Mouse (Mus musculus): ENCODE data around the gene Nfx1. TPM values are rescaled to one million over a fixed set of nuclear protein-coding genes. Genes with fewer than 3 reads are reported as not detected.

The Nfx1 gene
- total and polyA plus RNA-seq, 2 experiments from 2014 or later = 63.1 to 76.3 TPM

DNA sequence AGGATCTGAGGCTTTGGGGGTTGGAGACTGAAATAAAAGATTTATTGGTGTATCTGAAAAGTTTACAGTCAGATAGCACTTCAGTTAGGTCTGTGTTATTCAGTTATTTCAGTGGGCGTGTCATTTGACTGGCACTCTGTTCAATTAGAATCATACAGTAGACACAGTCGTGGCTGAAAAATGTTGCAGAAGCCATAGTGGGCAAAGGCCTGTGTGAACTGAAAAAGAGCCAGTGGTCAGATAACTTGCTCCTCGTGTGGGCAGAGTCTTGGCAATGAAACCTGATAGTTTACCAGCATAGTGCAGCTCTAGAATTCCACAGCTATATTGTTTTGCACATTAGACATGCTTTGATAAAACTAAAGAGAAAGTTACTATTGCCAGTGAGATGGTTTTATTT lies 11.8 kb downstream of the Nfx1 start:
- ATAC-seq (ENCODE audit: low FRiP score) (no peak), DNase-seq (ENCODE audit: low spot score) (no peak)
- Histone ChIP-seq H3K9me3 (ENCODE audit: low read length) (no peaks in the 10 kb centered on the region), H3K4me1 (ENCODE audit: insufficient read depth, low read length) (no peaks in the 10 kb centered on the region), H3K9ac (replicated peaks; ENCODE audit: low read length, poor library complexity, severe bottlenecking) (no peak overlapping the region), H3K4me2 (ENCODE audit: low read depth, low read length, poor library complexity, severe bottlenecking) (no peak overlapping the region), H3K27me3 (ENCODE audit: insufficient read depth, low read length) (no peaks in the 10 kb centered on the region), H3K4me3 (ENCODE audit: low read depth, low read length) (no peak overlapping the region), H3K36me3 (ENCODE audit: insufficient read depth, low read length) (peaks cover 49% of the 10 kb centered on the region), H3K27ac (ENCODE audit: low read depth, low read length) (no peak overlapping the region)
- TF ChIP-seq CTCF (IDR thresholded peaks at IDR 0.05) = no peak
- 84% methylated on average over 3 of the region's 3 CpGs for WGBS

DNA sequence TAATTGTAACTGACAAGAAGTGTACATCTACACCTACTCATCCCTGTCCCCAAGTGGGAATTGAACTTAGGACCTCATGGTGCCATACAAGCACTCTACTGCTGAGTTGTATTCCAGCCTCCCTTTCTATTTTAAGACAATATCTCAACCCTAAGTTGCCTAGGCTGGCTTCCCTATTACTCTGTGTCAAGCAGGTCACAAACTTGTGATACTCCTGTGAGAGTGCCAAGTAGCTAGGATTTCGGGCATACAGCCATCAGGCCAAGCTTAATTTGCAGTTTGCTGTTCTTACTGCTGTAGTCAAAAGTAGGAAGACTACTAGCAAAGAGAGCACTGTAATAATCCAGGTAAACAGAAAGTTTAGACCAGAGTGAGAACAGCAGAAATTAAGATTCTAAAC lies 13.0 kb downstream of the Nfx1 start:
- H3K4me1 ChIP-seq (ENCODE audit: insufficient read depth, low read length) = no peaks in the 10 kb centered on the region
- H3K4me2 ChIP-seq (ENCODE audit: low read depth, low read length, poor library complexity, severe bottlenecking) = no peak overlapping the region
- no peak overlapping the region for H3K4me3 ChIP-seq (ENCODE audit: low read depth, low read length)
- H3K27ac ChIP-seq (ENCODE audit: low read depth, low read length) = no peak overlapping the region
- 90% methylated on average over 1 of the region's 1 CpGs for WGBS
- H3K36me3 ChIP-seq (ENCODE audit: insufficient read depth, low read length) = peaks cover 53% of the 10 kb centered on the region
- no peaks in the 10 kb centered on the region for H3K27me3 ChIP-seq (ENCODE audit: insufficient read depth, low read length)
- no peaks in the 10 kb centered on the region for H3K9me3 ChIP-seq (ENCODE audit: low read length)
- DNase-seq (ENCODE audit: low spot score) (no peak), ATAC-seq (ENCODE audit: low FRiP score) (no peak)
- no peak overlapping the region for H3K9ac ChIP-seq (replicated peaks; ENCODE audit: low read length, poor library complexity, severe bottlenecking)
- no peak for TF ChIP-seq CTCF (IDR thresholded peaks at IDR 0.05)

DNA sequence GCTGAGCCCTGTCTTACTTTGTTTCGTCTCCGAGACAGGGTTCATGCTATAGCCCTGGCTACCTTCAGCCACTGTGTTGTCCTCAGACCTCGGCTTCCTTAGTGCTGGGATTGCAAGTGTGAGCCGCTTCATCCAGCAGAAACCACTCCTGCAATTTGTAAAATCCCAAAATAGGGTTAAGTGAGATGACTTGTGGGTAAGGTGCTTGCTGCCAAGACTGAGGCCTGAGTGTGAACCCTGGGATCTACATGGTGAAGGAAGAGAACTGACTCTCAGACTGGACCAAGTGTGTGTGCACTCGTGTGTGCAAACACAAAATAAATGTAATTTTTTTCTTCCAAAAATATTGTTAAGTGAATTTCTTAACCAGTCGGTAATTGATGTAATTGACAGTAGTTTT lies 18.9 kb downstream of the Nfx1 start:
- DNase-seq (ENCODE audit: low spot score) (no peak), ATAC-seq (ENCODE audit: low FRiP score) (no peak)
- H3K27ac ChIP-seq (ENCODE audit: low read depth, low read length) = no peak overlapping the region
- TF ChIP-seq CTCF (IDR thresholded peaks at IDR 0.05) = no peak
- H3K27me3 ChIP-seq (ENCODE audit: insufficient read depth, low read length) = no peaks in the 10 kb centered on the region
- H3K9me3 ChIP-seq (ENCODE audit: low read length) = no peaks in the 10 kb centered on the region
- 79% methylated on average over 6 of the region's 6 CpGs for WGBS
- H3K4me1 ChIP-seq (ENCODE audit: insufficient read depth, low read length) = no peaks in the 10 kb centered on the region
- H3K9ac ChIP-seq (replicated peaks; ENCODE audit: low read length, poor library complexity, severe bottlenecking) = no peak overlapping the region
- no peak overlapping the region for H3K4me3 ChIP-seq (ENCODE audit: low read depth, low read length)
- H3K4me2 ChIP-seq (ENCODE audit: low read depth, low read length, poor library complexity, severe bottlenecking) = no peak overlapping the region
- H3K36me3 ChIP-seq (ENCODE audit: insufficient read depth, low read length) = peaks cover 82% of the 10 kb centered on the region

DNA sequence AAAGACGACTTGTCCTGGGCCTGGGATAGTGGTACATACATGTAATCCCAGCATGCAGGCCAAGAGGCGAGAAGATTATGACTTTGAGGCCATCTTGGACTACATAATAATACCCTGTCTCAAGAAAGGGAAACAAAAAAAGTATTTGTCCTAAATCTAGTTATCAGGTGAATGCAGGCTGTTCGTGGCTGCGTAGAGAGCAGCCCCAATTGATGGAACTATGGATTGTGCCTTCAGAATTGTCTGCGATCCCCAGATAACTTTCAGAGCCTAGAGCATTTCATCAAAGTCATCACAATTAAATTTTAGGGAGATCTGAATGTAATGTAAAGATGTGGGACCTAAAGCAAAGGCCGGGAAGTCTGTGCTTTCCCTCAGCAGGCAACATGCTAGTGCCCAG lies 25.6 kb downstream of the Nfx1 start:
- no peak for TF ChIP-seq CTCF (IDR thresholded peaks at IDR 0.05)

DNA sequence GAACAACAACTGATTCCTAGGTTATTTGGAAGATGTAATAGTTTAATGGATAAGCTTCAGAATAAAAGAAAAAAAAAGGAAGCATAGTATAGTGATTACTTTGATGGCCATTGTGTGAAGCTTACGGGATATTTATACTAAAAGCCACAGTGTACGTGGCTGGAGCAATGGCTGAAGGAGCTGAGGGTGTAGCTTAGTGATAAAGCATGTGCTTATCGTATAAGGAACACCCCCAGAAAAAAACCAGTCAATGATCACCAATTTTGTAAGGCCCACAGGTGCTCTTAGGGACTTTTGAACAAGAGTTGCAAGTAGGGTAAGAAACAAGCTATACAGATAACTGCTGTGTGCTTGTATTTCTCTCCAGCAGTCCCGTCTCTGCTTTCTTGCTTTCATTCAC lies 27.2 kb downstream of the Nfx1 start:
- H3K4me3 ChIP-seq (ENCODE audit: low read depth, low read length) = no peak overlapping the region
- H3K36me3 ChIP-seq (ENCODE audit: insufficient read depth, low read length) = peaks cover 80% of the 10 kb centered on the region
- ATAC-seq (ENCODE audit: low FRiP score) (no peak), DNase-seq (ENCODE audit: low spot score) (no peak)
- H3K9me3 ChIP-seq (ENCODE audit: low read length) = no peaks in the 10 kb centered on the region
- TF ChIP-seq CTCF (IDR thresholded peaks at IDR 0.05) = no peak
- no peak overlapping the region for H3K9ac ChIP-seq (replicated peaks; ENCODE audit: low read length, poor library complexity, severe bottlenecking)
- no peak overlapping the region for H3K4me2 ChIP-seq (ENCODE audit: low read depth, low read length, poor library complexity, severe bottlenecking)
- no peaks in the 10 kb centered on the region for H3K4me1 ChIP-seq (ENCODE audit: insufficient read depth, low read length)
- H3K27me3 ChIP-seq (ENCODE audit: insufficient read depth, low read length) = no peaks in the 10 kb centered on the region
- WGBS = 94% methylated on average over 4 of the region's 4 CpGs
- no peak overlapping the region for H3K27ac ChIP-seq (ENCODE audit: low read depth, low read length)

More for the DNA sequence above, 25.6 kb downstream of the Nfx1 start:
- Histone ChIP-seq H3K4me3 (ENCODE audit: low read depth, low read length) (no peak overlapping the region), H3K9me3 (ENCODE audit: low read length) (no peaks in the 10 kb centered on the region), H3K9ac (replicated peaks; ENCODE audit: low read length, poor library complexity, severe bottlenecking) (no peak overlapping the region), H3K4me2 (ENCODE audit: low read depth, low read length, poor library complexity, severe bottlenecking) (no peak overlapping the region), H3K27ac (ENCODE audit: low read depth, low read length) (no peak overlapping the region), H3K36me3 (ENCODE audit: insufficient read depth, low read length) (peaks cover 80% of the 10 kb centered on the region), H3K4me1 (ENCODE audit: insufficient read depth, low read length) (no peaks in the 10 kb centered on the region), H3K27me3 (ENCODE audit: insufficient read depth, low read length) (no peaks in the 10 kb centered on the region)
- ATAC-seq (ENCODE audit: low FRiP score) (no peak), DNase-seq (ENCODE audit: low spot score) (no peak)
- WGBS = 97% methylated on average over 6 of the region's 6 CpGs

DNA sequence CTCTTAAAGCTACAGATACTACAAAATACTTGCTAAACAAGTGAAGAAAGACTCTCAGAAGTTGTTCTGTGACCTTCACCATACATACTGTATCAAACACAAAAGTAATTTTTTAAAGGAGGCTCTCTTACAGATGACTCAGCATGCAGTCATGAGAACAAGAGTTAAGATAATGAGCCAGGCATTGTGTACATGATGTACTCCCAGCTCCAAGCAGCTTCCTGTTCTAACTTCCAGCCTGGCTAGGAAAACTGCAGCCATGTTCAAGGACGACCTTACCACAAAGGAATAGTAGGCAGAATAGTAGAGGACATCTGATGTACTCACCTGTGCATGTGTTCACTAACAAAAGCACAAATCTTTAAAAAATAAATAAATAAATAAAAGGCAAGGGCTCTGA lies 29.6 kb downstream of the Nfx1 start:
- DNase-seq (ENCODE audit: low spot score) (no peak), ATAC-seq (ENCODE audit: low FRiP score) (no peak)
- Histone ChIP-seq H3K36me3 (ENCODE audit: insufficient read depth, low read length) (peaks cover 81% of the 10 kb centered on the region), H3K9me3 (ENCODE audit: low read length) (no peaks in the 10 kb centered on the region), H3K27ac (ENCODE audit: low read depth, low read length) (no peak overlapping the region), H3K4me2 (ENCODE audit: low read depth, low read length, poor library complexity, severe bottlenecking) (no peak overlapping the region), H3K27me3 (ENCODE audit: insufficient read depth, low read length) (no peaks in the 10 kb centered on the region), H3K4me1 (ENCODE audit: insufficient read depth, low read length) (no peaks in the 10 kb centered on the region), H3K9ac (replicated peaks; ENCODE audit: low read length, poor library complexity, severe bottlenecking) (no peak overlapping the region), H3K4me3 (ENCODE audit: low read depth, low read length) (no peak overlapping the region)
- WGBS = 84% methylated on average over 1 of the region's 1 CpGs
- no peak for TF ChIP-seq CTCF (IDR thresholded peaks at IDR 0.05)

Data from midbrain, postnatal 0 days (tissue).